Mouse (Mus musculus): ENCODE measurements around the gene Ncor2. TPM values are rescaled to one million over a fixed set of nuclear protein-coding genes. Genes with fewer than 3 reads are reported as not detected.

Gene Ncor2
- polyA plus RNA-seq (2012; rRNA removed) = 4.1 and 4.4 TPM in 2 replicates
- 3.2 and 3.5 TPM in 2 replicates for polyA plus RNA-seq (2014; fragmentation: Nextera tagmentation; extraction: Ambion mirVana)

DNA sequence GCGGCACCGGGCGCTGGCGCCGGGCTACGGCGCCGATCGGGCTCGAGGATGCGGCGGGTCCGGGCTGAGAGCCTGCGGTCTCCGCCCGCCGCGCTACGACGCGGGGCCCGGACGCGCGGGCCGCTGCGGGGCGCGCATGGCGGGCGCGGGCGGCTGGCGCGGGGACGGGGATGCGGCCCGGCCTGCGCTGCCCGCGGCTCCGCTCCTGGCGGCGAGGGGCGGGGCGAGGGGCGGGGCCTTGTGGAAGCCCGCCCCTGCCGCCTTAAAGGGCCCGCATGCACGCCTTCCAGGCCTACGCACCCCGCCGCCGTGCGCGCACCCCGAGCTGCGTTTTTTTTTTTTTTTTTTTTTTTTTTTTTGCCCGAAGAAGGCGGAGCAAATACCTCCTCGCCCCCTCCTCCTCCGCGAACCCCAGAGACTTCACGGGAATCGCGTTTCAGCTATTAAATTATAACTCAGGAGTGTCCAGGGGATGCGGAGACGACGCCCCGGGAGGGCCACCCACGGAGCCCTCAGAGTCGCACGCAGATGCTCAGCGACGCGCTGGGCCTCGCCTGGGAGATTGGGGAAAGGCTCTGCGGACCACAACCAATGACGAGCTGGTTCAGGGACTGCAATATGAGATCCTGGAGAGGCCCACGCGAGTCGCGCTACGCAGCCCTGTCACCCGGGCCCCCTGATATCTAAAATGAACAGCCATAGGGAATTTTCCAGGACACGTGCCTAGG lies at the start of gene Ncor2:
TSS of gene Ncor2 (minus strand) at position 213 of the 728 bp plus-strand sequence.
- H3K27me3 ChIP-seq (ENCODE audit: control insufficient read depth, insufficient read depth, low read length) = no peaks in the 10 kb centered on the region
- H3K4me2 ChIP-seq (ENCODE audit: low read depth) = peak within 1 kb of the TSS; percentile 91
- H3K36me3 ChIP-seq (replicated peaks; ENCODE audit: control insufficient read depth, insufficient read depth, low read depth) = no peaks in the 10 kb centered on the region
- H3K9me3 ChIP-seq (ENCODE audit: control insufficient read depth, low read length) = no peaks in the 10 kb centered on the region
- peak; percentile 84 for ATAC-seq (ENCODE audit: insufficient read depth)
- peak within 1 kb of the TSS; percentile 69 to 71 for H3K4me3 ChIP-seq (ENCODE audit: insufficient read depth in 1 of 2, low read depth in 2 of 2, low read length in 2 of 2)
- H3K9ac ChIP-seq (replicated peaks) = peak within 1 kb of the TSS; percentile 28
- peak; percentile 51 to 54 (median 54) for DNase-seq (ENCODE audit: low read depth in 3 of 3, low spot score in 3 of 3)
- no peak for TF ChIP-seq CTCF (IDR thresholded peaks at IDR 0.05; ENCODE audit: low read depth)
- TF ChIP-seq EP300 (IDR thresholded peaks at IDR 0.05; ENCODE audit: low read depth) = no peak
- peaks cover 3 to 9% of the 10 kb centered on the region in 2 experiments; a peak in 3 of 4 replicates for H3K4me1 ChIP-seq (replicated peaks; ENCODE audit: control insufficient read depth in 2 of 2, insufficient read depth in 2 of 2, low read length in 1 of 2)
- WGBS (ENCODE audit: insufficient replicate concordance) = under 1% methylated on average over 69 of the region's 87 CpGs
- no peak within 1 kb of the TSS for H3K27ac ChIP-seq

DNA sequence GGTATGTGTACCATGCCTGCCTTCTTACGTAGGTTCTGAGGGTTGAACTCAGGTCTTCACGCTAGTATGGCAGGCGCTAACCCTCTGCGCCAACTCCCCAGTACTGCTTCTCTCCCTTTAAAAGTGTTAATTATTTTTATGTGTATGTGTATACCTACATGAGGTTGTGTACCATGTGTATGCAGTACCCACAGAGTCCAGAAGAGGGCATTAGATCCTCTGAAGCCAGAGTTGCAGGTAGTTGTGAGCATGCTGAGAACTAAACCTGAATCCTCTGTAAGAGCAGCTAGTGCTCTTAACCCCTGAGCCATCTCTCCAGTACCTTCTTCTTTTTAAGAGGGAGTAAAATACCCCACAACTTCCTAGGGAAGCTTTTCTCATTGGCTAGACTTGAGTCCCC lies 48.7 kb upstream of the Ncor2 start:
- Histone ChIP-seq H3K9ac (replicated peaks) (no peak overlapping the region), H3K27ac (no peak overlapping the region), H3K4me3 (ENCODE audit: insufficient read depth in 1 of 2, low read depth in 2 of 2, low read length in 2 of 2) (no peak overlapping the region), H3K27me3 (ENCODE audit: control insufficient read depth, insufficient read depth, low read length) (no peaks in the 10 kb centered on the region), H3K4me2 (ENCODE audit: low read depth) (no peak overlapping the region), H3K36me3 (replicated peaks; ENCODE audit: control insufficient read depth, insufficient read depth, low read depth) (no peaks in the 10 kb centered on the region), H3K9me3 (ENCODE audit: control insufficient read depth, low read length) (no peaks in the 10 kb centered on the region), H3K4me1 (replicated peaks; ENCODE audit: control insufficient read depth in 2 of 2, insufficient read depth in 2 of 2, low read length in 1 of 2) (no peaks in the 10 kb centered on the region)
- WGBS (ENCODE audit: insufficient replicate concordance) = 75% methylated on average over 4 of the region's 4 CpGs
- no peak for ATAC-seq (ENCODE audit: insufficient read depth)
- DNase-seq (ENCODE audit: low read depth in 3 of 3, low spot score in 3 of 3) = no peak
- no peak for TF ChIP-seq EP300 (IDR thresholded peaks at IDR 0.05; ENCODE audit: low read depth)
- no peak for TF ChIP-seq CTCF (IDR thresholded peaks at IDR 0.05; ENCODE audit: low read depth)

DNA sequence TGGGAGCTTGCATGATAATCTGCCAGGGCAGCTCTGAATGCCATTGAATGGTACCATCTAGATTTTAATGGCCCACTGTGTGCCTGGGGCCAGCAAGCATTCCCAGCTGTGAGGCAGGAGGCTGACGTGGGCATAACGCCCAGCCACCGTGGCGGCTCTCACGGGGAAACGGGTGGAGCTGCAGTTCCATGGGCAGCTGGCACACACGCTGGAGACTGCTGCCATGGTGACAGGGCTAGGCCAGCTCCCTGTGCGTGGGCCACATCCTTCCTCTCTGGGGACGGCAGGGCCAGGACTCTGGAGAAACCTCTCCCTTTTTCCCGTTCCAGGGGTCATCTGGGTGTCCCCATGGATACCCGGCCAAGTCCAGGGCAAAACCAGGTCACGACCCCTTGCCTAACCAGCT lies 47.2 kb upstream of the Ncor2 start:
- Histone ChIP-seq H3K27me3 (ENCODE audit: control insufficient read depth, insufficient read depth, low read length) (no peaks in the 10 kb centered on the region), H3K36me3 (replicated peaks; ENCODE audit: control insufficient read depth, insufficient read depth, low read depth) (no peaks in the 10 kb centered on the region), H3K27ac (no peak overlapping the region), H3K4me3 (ENCODE audit: insufficient read depth in 1 of 2, low read depth in 2 of 2, low read length in 2 of 2) (no peak overlapping the region), H3K4me2 (ENCODE audit: low read depth) (no peak overlapping the region), H3K4me1 (replicated peaks; ENCODE audit: control insufficient read depth in 2 of 2, insufficient read depth in 2 of 2, low read length in 1 of 2) (no peaks in the 10 kb centered on the region), H3K9ac (replicated peaks) (no peak overlapping the region), H3K9me3 (ENCODE audit: control insufficient read depth, low read length) (no peaks in the 10 kb centered on the region)
- 60% methylated on average over 12 of the region's 12 CpGs for WGBS (ENCODE audit: insufficient replicate concordance)
- ATAC-seq (ENCODE audit: insufficient read depth) = no peak
- TF ChIP-seq CTCF (IDR thresholded peaks at IDR 0.05; ENCODE audit: low read depth) (no peak), EP300 (IDR thresholded peaks at IDR 0.05; ENCODE audit: low read depth) (no peak)
- no peak for DNase-seq (ENCODE audit: low read depth in 3 of 3, low spot score in 3 of 3)

DNA sequence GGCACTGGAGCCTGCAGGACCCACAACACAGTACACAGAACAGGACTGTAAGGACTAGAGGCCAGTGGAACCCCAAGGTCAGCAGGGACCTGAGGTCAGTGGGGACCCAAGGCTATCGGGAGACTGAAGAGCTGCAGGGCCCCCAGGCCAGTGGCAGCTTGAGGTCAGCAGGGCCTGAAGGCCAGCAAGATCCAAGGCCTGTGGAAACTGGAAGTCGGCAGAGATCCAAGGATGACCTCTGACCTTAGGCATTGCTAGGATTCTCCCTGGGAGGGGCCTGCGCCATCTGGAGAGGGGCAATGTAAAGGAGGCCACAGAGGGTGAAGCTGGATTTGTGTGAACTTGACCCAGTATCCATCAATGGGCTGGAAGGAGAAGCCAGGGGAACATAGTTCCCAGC lies 45.9 kb upstream of the Ncor2 start:
- Histone ChIP-seq H3K27ac (no peak overlapping the region), H3K36me3 (replicated peaks; ENCODE audit: control insufficient read depth, insufficient read depth, low read depth) (no peaks in the 10 kb centered on the region), H3K4me1 (replicated peaks; ENCODE audit: control insufficient read depth in 2 of 2, insufficient read depth in 2 of 2, low read length in 1 of 2) (no peaks in the 10 kb centered on the region), H3K9me3 (ENCODE audit: control insufficient read depth, low read length) (no peaks in the 10 kb centered on the region), H3K4me2 (ENCODE audit: low read depth) (no peak overlapping the region), H3K9ac (replicated peaks) (no peak overlapping the region), H3K4me3 (ENCODE audit: insufficient read depth in 1 of 2, low read depth in 2 of 2, low read length in 2 of 2) (no peak overlapping the region), H3K27me3 (ENCODE audit: control insufficient read depth, insufficient read depth, low read length) (no peaks in the 10 kb centered on the region)
- ATAC-seq (ENCODE audit: insufficient read depth) (no peak), DNase-seq (ENCODE audit: low read depth in 3 of 3, low spot score in 3 of 3) (no peak)
- WGBS (ENCODE audit: insufficient replicate concordance) = 65% methylated on average over 3 of the region's 3 CpGs
- no peak for TF ChIP-seq EP300 (IDR thresholded peaks at IDR 0.05; ENCODE audit: low read depth)
- TF ChIP-seq CTCF (IDR thresholded peaks at IDR 0.05; ENCODE audit: low read depth) = no peak

DNA sequence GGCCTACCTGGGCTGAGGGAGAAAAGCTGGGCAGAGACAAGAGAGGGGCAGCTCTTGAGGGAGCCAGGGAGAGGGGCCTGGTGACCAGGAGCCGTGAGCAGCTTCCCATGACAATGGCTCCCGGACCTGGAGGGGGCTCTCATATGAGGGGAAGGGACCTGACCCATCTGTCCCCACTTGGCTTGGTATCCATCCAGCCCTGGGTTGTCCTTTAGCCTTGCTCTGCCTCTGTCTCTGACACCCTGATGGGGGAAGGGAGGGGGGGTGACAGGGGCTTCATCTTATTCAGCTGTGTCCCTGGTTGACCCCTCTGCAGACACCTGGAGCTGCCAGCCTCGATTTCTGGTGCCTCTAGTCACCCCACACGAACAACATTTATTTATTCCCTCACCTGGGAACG lies 44.9 kb upstream of the Ncor2 start:
- no peak overlapping the region for H3K4me2 ChIP-seq (ENCODE audit: low read depth)
- no peak overlapping the region for H3K9ac ChIP-seq (replicated peaks)
- no peak overlapping the region for H3K4me3 ChIP-seq (ENCODE audit: insufficient read depth in 1 of 2, low read depth in 2 of 2, low read length in 2 of 2)
- WGBS (ENCODE audit: insufficient replicate concordance) = 43% methylated on average over 5 of the region's 5 CpGs
- DNase-seq (ENCODE audit: low read depth in 3 of 3, low spot score in 3 of 3) (no peak), ATAC-seq (ENCODE audit: insufficient read depth) (no peak)
- no peaks in the 10 kb centered on the region for H3K9me3 ChIP-seq (ENCODE audit: control insufficient read depth, low read length)
- no peak for TF ChIP-seq EP300 (IDR thresholded peaks at IDR 0.05; ENCODE audit: low read depth)
- TF ChIP-seq CTCF (IDR thresholded peaks at IDR 0.05; ENCODE audit: low read depth) = no peak
- H3K27ac ChIP-seq = no peak overlapping the region
- no peaks in the 10 kb centered on the region for H3K27me3 ChIP-seq (ENCODE audit: control insufficient read depth, insufficient read depth, low read length)
- H3K36me3 ChIP-seq (replicated peaks; ENCODE audit: control insufficient read depth, insufficient read depth, low read depth) = no peaks in the 10 kb centered on the region
- no peaks in the 10 kb centered on the region for H3K4me1 ChIP-seq (replicated peaks; ENCODE audit: control insufficient read depth in 2 of 2, insufficient read depth in 2 of 2, low read length in 1 of 2)

All from liver, embryonic 14.5 days (tissue).